Mouse (Mus musculus): ENCODE data around the gene Arfgef2.

GRCm38 (mm10) chr2:166834796-166835195, 29.4 kb downstream of the Arfgef2 start:
- no peak for TF ChIP-seq CTCF (IDR thresholded peaks at IDR 0.05; ENCODE audit: borderline replicate concordance, insufficient read depth, low read depth, low read length)
- no peak for TF ChIP-seq POLR2A (IDR thresholded peaks at IDR 0.05; ENCODE audit: borderline replicate concordance, insufficient read depth, low read length)
